Mouse (Mus musculus) NIH3T3 (cell line): Measurements from ENCODE around the gene Stx7.
"Not testable (repeated sequence)": the region's sequence is repeated elsewhere in the genome, so short reads cannot be mapped to it uniquely, and the experiment has no call there.

ENCODE experiments used
- DNase-seq: peaks from one replicate; pipeline ENCODE4 v3.0.0-alpha.2; 2012; ENCODE audit warnings: low read depth

The Stx7 gene

DNA sequence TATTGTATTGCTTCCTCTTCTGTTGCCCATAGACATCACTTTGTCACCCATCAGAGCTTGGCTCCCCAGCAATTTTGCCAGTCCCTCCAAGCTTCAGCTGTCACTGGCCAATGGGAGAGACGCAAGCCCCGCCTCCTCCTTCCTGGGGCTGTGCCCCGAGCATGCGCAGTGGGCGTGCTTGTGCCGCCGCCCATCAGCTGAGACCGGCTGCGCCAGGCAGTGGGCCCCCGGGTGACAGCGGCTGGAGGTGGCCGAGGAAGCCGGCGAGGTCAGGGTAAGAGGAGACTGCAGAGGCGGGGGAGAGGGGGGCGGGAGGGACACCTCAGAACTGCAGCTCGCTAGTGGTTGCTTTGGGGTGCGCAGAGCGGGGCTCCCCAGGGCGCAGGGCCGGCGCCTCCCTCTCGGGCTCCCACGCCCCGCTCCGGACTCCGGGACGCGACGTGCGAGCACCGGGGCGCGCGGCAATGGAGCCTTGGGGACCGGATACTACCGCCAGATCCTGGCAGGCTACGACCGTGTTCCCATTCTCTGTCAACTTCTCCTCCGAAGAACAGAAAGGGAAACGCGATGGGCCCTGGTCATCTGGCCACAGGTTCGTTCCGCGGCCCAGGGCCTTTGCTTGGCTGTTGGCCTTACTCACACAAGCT is at the start of gene Stx7:
Gene Stx7, plus strand, starts transcription at position 168 of the 647 bp plus-strand sequence.
- DNase-seq, result peak; percentile 96

DNA sequence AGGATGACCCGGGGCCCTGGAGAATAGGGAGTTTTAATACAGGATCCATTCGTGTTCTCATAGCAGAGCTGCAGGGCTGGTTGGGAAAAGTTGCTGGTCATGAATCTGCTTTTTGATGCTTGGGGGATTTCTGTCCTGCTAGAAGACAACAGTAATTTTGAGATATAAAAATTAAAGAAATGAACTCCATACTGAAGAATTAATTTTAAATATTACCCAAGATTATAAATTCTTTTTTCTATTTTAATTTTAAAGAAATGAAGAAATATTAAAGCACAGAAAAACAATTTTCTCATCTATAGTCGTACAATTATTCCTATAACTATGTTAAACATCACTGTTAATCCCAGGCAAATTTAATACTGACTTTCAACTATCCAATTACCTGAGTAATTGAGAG is 47.3 kb upstream of the Stx7 start, which contains the start of gene Taar8c:
Gene Taar8c, minus strand, starts transcription at position 101 of the 400 bp plus-strand sequence.
- DNase-seq, result not testable (repeated sequence)

- DNase-seq, result not testable (repeated sequence)
Observed at GRCm38 (mm10) chr10:24103299-24103698, 45.8 kb upstream of the Stx7 start.

GRCm38 (mm10) chr10:24107747-24108146 is 41.4 kb upstream of the Stx7 start:
- DNase-seq, result no peak

DNA sequence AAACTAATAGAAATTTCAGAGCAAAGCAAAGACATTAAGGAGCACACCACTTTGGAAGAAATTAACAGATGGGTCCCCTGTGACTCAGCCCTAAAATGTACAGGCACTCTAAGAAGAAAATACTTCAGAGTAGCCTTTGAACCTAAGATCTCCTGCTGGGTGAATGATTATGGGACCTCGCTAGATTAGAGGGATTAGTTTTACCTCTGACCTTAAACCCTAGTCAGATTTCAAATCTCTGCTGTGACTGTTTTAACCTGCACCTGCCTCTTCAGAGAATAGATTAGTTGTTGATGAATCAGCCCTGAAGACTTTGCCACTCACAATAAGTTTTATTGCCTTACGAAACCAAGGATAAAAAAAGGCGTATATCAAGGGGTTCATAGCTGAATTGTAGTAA is 40.9 kb upstream of the Stx7 start:
- no peak for DNase-seq

GRCm38 (mm10) chr10:24109434-24109833 is 39.7 kb upstream of the Stx7 start, which contains the start of gene Taar9:
TSS of gene Taar9 (minus strand) at chr10:24109534.
- not testable (repeated sequence) for DNase-seq

- DNase-seq, result peak; percentile 79
Observed at GRCm38 (mm10) chr10:24111116-24111778, 37.9 kb upstream of the Stx7 start.

DNA sequence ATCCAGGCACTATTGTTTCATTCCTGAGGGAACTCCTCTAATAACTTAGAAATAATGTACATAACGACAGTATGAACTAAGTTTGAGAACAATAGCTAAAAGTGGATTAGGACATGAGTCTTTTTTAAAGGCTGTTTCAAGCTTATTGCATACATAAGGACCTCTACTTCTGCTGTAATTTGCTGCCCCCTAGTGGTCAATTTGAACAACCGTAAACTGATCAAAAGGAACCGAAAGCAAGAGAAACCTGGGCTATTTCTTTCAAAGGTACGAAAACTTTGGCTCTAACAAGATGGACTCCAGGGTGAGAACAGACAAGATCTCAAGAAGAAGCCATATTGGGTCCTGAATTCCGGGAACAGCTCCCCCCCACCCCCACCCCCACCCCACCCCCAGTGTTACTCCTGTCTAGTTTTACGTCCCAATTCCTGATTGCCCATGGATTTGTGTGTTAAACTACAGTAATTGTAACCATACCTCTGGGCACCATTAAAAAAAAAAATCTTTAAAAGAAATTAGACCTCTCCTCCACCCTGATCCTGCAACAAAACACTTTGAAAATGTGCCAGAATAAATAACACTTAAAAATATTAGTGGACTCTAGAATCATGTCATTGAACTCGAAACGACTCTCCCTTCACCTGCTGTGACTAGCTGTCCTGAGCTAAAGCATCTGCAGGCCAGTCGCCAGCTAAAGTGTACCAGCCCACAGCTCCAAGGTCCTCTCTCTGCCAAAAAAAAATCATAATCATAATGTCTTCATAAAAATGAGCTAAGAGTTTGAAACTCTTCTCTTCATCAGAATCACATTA is 17.4 kb upstream of the Stx7 start:
- peak; percentile 85 for DNase-seq

DNA sequence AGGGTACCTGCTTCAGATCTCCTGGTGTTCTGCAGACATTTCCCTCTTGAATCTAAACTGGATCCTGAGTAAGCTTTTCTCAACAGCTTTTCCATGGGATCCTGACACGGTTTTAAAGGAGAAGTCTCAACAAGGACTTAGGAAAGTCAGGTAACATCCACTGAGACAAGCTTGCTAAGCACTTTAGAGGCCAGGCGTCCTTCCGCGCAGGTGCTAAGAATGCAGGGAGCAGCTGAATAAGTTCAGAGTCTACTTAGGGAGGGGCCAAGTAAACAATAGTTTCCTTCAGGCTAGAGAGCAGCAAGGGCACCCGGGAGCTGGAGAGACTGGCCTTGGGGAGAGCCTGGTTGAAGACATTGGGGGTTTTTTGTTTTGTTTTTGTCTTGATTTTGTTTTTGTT is 16.8 kb upstream of the Stx7 start:
- peak; percentile 16 for DNase-seq

- no peak for DNase-seq
Observed at GRCm38 (mm10) chr10:24133132-24133531, 16.0 kb upstream of the Stx7 start.

DNA sequence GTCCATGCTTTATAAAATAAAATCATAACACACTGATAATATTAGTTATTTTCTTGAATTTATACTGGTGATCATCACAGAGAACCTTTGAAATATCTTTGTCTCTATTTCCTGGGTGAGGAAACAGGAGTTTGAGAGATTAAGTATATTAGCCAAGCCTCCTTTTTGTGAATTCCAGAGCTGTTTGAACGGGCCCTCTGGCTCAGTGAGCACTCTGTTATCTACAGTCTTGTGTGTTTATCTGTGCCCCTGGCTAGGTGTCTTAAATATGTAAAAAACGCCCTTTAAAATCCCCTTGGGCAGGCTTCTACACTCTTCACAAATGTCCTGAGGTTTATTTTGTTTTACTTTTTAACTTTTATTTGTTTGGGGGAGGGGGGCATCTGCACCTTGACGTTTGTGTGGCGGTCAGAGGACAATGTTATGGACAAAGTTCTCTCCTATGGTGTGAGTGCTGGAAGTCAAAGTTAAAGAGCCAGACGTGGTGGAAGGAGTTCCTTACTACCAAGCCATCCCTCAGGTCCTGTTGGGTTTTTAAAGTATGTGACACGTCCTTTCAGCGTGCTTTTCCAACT is 14.9 kb upstream of the Stx7 start:
- no peak for DNase-seq

GRCm38 (mm10) chr10:24138623-24139261 is 10.4 kb upstream of the Stx7 start:
- DNase-seq, result no peak

DNA sequence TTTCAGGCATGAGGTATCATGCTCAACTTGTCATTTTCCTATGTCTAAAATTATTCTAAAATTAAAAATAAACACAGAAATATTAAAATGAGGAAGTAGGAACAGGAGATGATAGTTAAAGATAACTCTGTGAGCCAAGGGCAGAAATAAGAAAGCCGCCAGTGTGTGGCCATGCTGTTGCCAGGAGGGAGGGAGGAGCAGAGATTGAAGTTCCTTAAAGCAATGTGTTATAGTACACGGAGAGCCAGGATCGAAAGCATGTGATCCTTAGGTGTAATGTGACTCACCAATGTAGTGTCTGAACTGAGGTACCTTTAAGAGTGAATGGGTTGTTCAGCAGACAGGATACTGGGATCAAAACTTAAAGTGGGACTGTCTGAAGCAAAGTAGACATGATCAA is 6.4 kb upstream of the Stx7 start:
- no peak for DNase-seq

DNA sequence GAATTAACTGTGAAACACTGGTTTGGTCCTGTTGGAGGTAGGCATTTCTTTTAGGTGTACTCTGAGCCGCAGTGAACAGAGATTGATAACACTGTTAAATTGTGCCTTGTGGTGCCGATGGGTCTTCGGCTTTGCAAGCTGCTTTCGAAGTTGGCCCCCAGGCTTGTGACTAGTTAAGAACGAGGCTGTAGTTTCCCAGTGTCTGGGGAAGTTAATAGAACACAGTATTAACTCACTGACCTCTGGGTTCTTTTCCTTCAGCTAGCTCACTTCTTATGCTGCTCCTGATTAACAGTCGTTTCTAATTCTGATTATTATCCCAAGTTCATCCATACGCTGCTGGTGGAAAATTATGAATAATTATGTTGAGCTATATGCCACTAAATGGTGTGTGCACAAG is 984 bp downstream of the Stx7 start:
- peak; percentile 20 for DNase-seq

DNA sequence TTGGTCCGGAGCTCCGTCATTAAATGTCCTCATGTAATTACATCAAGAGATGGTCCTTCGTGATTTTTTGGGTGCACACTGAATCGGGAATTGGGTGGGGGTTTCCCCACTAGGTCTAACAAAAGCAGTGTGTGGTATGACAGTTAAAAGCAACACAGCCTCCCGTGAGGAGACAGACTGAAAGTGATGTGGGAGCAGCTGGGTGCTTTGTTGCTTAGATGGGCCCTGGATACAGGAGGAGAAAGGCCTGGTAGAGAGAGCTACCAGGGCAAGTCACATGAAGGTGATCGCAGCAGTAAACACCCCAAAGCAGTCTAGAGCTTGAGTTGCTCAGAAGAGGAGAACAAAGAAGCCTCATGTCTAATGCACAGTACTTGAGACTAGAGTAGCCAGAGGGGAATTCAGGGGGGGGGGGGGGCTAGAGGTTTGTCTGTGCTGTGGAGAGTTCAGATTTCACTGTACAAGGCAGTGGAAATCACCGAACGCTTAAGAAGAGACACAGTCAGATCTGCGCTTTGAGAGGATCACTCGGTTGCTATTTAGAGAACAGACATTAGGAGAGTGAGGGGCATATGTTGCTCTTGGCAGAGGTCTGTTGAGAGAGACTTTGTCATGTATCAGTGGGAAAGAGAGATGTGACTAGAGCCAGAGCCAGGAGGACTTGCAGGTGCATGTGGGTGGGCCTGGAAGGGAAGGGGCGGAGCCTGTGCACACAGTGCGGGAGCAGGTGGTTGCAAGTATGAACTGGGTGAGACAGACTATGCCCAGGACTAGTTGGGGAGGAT is 9.6 kb downstream of the Stx7 start:
- DNase-seq, result no peak

DNA sequence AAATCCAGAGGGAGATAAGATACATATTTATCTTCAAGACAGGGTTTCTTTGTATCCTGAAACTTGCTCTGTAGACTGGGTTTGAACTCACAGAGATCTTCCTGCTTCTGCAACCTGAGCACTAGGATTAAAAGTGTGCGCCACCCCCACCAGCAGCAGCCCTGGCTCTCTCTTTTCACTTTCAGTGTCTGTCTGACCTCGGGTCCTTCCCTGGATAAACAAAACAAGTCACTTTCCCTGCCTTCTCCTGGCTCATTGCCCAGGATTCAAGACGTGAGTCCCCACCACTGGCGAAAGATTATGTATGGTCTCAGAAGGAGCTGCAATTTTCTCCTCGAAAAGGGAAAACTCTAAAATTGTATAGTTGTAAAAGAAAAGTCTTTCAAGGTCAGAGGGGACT is 10.5 kb downstream of the Stx7 start:
- DNase-seq, result no peak

GRCm38 (mm10) chr10:24160349-24160748 is 11.2 kb downstream of the Stx7 start:
- DNase-seq, result no peak

- peak; percentile 60 for DNase-seq
Observed at GRCm38 (mm10) chr10:24164137-24164908, 15.2 kb downstream of the Stx7 start.

- no peak for DNase-seq
Observed at GRCm38 (mm10) chr10:24164909-24165304, 15.8 kb downstream of the Stx7 start.

DNA sequence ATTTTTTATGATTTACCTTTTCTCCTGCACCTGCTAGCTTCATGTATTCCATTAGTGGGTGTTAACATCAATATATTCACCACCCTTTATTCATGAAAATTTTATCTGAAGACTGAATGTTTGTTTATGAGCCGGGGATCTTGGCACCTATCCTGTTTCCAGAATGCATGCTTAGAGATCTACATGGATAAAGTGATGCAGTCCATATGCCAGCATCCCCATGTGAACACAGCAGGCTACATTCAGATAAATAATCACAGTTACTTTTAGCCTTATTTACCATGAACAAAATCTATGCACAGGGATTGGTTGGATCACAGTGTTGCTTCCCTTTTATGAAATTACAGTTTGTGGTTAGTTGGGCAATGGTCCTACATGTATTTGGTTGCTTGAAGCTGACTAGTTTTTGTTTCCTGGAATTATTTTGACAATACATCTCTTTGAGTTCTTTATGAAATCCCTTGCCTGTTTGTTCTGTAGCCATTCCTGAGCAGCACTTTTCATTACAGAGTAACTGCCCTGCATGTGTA is 16.5 kb downstream of the Stx7 start:
- peak; percentile 46 for DNase-seq
